Mouse (Mus musculus): ENCODE data around the gene Fam117a. TPM values are rescaled to one million over a fixed set of nuclear protein-coding genes. Genes with fewer than 3 reads are reported as not detected.

The Fam117a gene
- polyA plus RNA-seq, 1 experiment: 111 TPM

DNA sequence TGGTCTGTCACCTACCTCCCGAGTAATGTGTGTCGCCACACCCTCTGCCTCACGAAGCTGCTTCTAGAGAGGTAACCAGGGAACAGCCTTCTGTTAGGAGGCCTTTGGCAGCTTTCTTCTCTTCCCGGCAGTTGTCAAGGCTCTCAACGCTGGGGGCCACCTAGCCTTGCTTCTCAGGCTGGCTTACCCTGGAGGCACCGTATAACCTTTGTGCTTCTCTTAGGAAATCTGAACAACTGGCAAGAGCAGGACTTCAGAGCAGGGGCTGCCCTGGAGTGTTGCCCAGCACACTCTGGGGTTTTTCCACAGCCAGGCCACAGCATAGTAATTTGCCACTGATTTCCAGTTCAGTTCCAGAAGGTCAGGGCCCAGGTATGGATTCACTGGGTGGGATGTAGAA is 13.5 kb downstream of the Fam117a start:
- TF ChIP-seq GATA1 (IDR thresholded peaks at IDR 0.05; ENCODE audit: low read length): no peak

DNA sequence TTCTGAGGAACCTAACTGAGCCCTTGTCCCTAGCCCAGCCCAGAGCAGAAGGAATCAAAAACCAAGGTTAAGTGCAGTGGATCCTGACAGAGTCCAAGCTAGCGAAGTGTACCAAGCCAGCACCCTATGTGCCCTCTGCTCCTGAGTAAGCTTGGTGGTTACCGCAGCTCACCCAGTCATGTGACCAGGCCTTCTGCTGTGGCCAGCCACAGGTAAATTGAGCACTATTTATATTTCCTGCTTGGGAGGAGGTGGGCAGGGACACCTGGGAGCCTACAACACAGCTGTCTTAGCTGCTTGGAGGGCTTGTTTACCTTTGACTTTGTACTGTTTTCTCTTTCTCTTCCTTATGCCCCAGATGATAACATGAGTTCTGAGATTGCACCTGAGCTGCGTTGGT is 14.1 kb downstream of the Fam117a start:
- no peak for TF ChIP-seq GATA1 (IDR thresholded peaks at IDR 0.05; ENCODE audit: low read length)

DNA sequence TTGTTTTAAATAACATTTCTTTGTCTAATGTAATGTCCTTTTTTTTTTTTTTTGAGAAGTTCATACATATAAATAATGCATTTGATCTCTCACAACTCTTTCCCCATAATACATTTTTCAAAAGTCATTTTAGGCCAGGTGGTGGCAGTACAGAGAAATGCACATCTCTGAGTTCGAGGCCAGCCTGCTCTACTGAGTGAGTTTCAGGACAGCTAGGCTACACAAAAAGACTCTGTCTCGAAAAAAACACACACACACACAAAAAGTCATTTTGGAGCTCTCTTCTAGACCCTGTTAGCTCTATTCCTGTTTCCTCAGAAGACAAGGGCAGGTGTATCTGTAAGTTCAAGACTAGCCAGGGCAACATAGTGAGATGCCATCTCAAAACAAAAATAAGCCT is 15.9 kb downstream of the Fam117a start:
- TF ChIP-seq GATA1 (IDR thresholded peaks at IDR 0.05; ENCODE audit: low read length): no peak

DNA sequence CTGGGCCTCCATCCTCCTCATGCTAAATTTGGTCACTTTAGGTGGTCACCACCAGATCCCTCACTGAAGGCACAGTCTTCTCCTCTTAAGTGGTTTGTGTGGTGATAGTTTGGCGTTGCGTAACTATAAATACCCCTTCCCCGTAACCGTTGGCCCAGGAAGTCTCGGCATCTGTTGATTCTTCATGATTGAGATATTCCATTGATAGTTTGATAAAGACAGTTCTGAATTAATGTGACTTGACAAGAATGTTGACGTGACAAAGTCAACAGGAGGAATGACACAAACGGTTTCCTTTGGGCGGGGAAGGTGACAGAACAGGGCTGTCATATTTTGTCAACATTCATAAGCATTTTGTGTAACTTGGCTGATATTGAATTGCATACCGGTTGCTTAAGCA is 16.4 kb downstream of the Fam117a start:
- no peak for TF ChIP-seq GATA1 (IDR thresholded peaks at IDR 0.05; ENCODE audit: low read length)

DNA sequence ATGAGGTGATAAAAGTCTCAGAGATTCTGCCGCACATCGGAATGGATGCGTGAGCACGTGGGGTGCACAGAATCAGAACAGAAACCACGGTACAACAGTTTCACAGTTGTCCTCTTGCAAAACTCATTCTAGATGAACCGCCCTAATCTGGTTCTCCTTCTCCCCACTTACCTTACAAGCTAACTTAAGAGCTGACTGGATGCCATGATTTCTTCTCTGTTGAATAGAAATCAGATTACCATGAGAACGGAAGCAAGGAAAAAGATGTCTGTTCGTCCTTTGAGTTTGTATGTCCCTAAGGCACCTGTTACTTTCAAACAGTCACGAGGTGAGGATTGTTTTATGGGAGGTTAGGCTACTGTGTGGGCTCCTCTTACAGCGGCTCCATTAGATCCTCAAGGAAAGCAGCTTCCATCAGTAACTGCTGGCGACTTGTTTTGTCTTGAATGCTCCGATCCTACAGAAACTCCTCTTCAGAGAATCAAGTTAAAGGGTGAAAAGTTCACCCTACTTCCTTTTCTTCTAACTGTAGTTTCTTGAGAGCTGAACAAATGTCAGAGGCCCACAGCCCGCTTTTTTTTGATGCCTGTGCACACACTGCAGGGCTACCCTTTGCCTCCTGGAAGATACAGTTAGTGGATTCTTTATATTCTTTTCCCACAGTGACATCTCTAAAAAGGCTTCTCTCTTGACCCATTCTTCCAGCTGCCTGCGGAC is 17.6 kb downstream of the Fam117a start:
- no peak for TF ChIP-seq GATA1 (IDR thresholded peaks at IDR 0.05; ENCODE audit: low read length)

DNA sequence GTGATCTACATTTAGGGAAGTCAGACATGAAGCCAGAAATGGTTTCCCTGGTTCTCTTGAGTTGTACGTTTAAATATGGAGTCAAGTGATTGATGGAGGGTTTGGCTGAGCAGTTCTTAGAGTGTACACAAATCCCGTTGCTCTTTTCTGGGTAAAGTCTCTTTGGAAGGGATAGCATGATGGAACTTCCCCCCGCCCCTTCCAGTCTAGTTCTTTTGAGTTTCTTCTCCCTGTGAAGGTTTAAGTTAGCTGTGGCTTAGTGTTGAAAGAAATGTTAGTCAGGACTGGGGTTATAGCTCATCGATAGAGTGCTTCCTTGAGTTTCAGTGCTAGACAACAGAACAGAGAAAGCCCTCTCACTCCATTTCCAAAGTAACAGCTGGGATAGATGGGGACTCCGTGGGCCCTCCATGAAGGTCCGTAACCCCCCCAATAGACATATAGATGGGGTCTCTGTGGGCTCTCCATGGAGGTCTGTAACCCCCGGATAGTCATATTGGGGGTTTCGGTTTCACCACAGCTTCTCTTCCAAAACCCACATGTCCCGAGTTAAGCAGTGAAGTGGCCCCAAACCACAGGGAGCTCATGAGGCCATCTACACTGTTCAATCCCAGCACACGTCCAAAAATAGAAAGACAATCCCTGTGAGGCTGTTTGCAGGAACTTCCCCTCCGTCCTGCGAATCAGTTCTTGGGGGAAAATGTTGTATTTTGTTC is 18.3 kb downstream of the Fam117a start:
- no peak for TF ChIP-seq GATA1 (IDR thresholded peaks at IDR 0.05; ENCODE audit: low read length)

DNA sequence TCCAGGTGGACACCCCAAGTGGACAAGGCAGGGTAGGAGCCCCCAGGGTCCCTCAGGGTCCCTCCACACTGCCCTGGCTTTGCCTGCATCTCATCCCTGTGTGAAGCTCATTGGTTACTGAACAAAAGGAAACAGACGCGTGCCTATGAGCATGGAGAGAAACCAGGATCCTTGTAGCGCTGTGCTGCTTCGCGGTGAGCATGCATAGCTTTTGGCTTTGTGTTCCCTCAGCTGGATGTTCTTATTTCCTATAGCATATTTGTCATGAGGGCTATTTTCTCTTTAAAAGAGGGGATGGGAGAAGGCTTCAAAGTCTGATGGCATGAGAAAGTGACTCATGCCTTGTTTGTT is 18.8 kb downstream of the Fam117a start:
- no peak for TF ChIP-seq GATA1 (IDR thresholded peaks at IDR 0.05; ENCODE audit: low read length)

DNA sequence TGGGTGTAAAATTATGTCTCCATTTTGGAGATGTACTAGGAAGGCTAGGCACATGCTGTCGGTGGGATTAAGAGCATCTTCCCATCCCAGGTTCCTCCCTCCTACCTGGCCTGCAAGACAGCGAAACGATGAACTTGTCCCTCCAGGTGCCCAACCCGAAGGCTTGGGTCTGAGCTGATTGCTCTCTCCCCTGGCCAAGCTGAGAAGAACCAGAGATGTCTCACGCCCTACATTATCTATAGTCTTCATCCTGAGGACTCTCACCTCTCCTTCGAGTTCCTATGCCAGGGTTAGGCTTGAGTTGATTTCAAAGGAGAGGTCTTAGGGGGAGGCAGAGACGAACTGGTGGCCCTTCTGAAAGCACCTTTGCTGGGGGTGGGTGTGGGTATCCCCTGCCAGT is 19.2 kb downstream of the Fam117a start:
- TF ChIP-seq GATA1 (IDR thresholded peaks at IDR 0.05; ENCODE audit: low read length): no peak

DNA sequence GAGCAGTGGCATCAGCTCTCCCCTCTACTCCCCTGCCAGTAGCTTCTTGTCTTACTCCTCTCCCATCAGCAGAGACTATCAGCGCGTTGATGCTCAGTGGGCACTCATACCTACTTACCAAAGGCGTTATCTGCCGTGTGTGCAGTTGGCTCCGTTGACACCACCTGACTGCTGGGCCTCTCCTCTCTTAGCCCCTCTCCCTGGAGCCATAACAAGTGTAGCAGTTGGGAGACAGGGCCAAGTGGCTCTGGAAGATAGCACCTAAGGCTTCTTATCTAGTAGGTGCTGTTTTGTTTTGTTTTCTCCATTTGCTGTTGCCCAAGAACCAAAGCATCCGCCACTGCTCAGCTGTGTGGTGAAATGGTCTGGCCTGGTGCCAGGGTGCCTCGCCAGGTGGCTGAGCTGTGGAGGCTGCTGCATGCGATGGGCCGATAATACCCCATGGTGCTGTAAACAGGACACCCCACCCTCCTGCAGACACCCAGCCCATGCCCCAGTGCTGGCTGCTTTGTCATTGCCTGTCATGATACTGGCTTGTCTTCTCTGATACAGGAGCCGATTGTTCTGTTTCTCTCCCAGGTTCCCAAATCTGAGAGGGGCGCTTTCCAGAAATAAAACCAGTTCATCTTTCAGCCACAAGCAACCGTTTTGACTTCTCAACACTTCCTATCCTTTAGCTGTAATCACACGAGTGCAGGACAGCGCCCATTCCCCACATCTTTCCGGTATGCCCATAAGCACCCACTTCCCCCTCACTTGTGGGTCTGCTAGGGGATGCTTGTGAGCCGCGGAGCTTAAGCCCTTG is 19.9 kb downstream of the Fam117a start:
- TF ChIP-seq GATA1 (IDR thresholded peaks at IDR 0.05; ENCODE audit: low read length): peak; percentile 91

DNA sequence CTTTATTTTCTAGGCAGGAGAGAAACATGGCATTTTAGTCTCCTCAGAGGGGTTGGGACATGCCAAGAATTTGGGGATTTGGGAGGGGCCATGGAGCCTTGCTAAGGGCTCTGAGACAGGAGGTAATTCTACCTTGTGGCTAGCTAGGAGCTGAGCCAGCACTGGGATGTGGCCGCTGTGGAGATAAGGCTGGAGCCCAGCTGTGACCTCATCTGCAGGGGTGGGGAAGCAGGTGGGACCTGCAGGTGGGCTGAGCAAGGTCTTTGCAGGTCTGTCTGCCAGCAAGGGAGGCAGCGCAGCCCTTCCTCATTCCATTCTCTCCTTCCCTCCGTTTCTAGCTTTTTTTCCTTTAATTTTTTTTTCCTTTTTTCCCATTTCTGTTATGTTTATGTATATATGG is 21.4 kb downstream of the Fam117a start:
- no peak for TF ChIP-seq GATA1 (IDR thresholded peaks at IDR 0.05; ENCODE audit: low read length)

DNA sequence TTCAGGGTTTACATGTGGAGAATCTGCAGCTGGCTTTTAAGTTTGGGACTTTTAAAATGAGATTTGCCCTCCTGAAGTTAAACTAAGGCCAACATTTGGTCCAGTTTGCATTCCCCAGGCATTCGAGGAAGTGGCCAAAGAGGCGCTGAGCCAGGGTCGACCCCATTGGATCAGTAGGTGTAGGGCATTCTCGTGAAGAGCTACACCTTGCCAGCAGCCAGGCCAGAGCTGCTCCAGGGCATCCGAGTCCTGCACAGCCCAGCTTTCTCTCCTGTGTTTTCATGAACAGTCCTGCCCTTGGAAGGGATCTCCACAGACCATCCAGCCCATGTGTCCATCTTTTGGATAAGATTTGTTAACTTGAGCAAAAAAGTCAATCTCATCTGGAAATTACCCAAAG is 27.6 kb downstream of the Fam117a start:
- TF ChIP-seq GATA1 (IDR thresholded peaks at IDR 0.05; ENCODE audit: low read length): no peak

DNA sequence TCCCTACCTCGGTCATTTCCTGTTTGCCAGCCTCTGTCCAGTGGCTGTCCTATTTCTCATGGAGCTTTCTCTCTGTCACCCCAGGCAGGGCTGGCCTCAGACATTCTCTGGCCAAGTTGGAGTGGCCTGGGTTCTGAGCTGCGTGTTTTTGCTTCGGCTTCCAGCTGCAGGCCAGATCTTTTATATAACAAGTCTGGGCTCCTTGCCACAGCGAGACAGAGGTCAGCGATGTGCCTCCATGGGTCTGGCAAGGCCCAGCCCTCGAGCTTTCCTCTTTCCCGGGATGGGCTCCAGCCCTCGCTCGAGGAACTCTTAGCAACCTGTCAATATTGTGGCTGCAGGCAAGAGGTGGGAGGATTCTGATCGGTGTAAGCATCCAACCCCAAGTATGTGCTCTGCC is 28.8 kb downstream of the Fam117a start:
- no peak for TF ChIP-seq GATA1 (IDR thresholded peaks at IDR 0.05; ENCODE audit: low read length)

DNA sequence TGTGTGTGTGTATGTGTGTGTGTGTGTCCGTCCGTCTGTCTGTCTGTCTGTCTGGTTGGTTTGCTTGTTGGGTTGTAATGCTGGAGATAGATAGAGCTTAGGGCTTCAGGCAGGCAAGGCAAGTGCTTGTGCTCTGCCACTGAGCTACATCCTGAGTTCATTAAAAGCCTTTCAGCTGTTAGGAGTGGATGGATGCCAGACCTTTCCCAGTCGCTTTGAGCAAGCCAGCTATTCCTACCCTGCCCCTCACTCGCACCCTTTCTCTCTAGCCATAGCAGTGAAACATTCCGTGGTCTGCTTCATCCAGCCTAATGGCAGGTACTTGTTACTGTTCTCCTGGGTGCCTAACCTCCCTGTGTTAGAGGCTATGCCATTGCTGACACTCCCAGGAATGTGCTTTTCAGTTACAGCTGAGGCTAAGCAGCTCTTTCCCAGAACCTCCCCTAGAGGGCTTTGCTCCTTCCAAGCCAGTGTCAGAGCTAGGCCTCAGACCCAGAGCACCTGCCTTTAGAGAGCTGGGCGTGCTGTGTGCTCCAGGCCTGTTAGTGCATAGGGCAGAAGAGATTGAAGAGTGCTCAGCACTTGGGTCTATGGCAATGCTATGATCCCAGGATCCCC is 29.6 kb downstream of the Fam117a start:
- no peak for TF ChIP-seq GATA1 (IDR thresholded peaks at IDR 0.05; ENCODE audit: low read length)

DNA sequence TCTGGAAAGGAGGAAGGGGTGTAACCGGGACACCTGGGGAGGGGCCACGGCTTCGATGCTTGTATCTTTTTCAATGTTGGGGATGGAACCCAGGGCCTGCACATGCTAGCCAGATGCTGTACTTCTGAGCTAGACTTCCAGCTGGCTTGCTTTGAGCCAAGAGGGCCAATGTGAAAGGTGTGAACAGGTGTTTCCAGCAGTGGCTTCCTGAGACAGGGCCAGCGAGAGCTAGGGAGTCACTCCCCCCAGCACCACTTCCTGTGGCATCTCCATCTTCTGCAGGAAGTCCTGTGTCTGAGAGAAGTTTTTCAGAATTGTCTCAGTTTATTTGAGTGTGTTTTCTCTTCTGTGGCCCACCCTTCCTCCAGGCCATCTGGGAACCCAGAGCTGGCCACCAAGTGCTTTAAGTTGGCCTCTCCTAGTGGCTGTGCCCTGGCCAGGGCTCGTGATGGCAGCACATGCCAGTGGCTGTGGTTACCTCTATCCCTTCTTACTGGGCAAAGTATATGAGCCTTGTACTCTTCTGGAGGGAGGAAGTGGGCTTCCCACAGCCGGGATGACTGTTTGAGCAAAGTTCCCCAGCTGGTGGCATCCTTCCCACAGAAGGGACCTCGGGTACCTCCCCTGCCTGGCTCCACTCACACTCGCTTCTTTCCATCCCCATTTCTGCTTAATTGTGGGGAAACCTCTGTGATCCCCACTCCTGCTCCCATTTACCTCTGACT is 30.4 kb downstream of the Fam117a start:
- TF ChIP-seq GATA1 (IDR thresholded peaks at IDR 0.05; ENCODE audit: low read length): no peak

DNA sequence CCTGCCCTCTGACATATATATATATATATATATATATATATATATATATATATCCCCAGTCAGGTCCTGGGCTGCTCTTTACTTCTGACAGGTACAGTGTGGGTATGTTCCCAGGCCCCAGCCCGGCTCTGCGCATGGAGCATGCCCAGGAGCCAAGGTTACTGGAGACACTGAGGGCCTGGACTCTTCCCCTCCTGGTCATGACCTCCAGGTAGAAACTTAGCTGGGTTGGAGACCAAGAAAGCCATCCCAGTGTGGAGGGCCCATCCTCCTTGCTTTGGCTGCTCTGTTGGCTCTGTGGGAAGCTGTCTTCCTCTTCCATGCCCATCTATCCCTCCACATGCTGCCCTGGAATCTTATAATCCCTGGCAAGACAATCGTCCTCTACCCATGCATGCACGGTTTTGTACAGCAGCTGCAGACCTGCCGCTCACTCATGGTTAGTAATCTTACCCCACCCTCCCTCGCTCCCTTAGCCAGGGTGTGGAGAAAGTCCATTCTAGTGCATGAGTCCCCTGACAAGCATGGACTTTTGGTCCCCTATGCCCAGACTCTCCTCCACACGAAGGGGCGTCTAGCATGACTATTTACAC is 31.5 kb downstream of the Fam117a start:
- no peak for TF ChIP-seq GATA1 (IDR thresholded peaks at IDR 0.05; ENCODE audit: low read length)

Measured in G1E-ER4 (cell line).